Mouse (Mus musculus) thymus, postnatal 36 days (tissue): ENCODE data around the gene Rhox4c.
"Not testable (repeated sequence)": the region's sequence is repeated elsewhere in the genome, so short reads cannot be mapped to it uniquely, and the experiment has no call there.

Experiments used
- DNase-seq, 2 experiments: peaks; one replicate each; pipeline ENCODE4 v3.0.0; 2022; ENCODE audit warnings: mixed read lengths in 2 of 2

Rhox4c gene

DNA sequence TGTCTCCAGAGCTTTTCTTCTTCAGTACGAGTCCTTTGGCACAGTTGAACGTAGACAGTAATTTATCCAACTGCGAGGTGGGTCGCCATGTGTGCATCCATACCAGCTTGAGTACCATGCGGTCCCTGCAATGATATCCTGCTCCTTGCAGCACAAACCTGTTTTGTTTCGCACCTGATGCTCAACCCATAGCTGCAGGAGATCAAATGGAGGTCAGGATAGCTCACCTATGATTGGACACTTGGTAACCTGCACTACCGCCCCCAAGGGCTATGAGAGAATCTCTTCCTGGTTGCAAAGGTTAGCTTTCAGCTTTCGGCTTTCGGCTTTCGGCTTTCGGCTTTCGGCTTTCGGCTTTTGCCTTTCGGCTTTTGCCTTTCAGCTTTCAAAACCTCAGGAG is at the start of gene Rhox4c:
TSS of gene Rhox4c (plus strand) at position 301 of the 400 bp plus-strand sequence.
- DNase-seq: not testable (repeated sequence)

DNA sequence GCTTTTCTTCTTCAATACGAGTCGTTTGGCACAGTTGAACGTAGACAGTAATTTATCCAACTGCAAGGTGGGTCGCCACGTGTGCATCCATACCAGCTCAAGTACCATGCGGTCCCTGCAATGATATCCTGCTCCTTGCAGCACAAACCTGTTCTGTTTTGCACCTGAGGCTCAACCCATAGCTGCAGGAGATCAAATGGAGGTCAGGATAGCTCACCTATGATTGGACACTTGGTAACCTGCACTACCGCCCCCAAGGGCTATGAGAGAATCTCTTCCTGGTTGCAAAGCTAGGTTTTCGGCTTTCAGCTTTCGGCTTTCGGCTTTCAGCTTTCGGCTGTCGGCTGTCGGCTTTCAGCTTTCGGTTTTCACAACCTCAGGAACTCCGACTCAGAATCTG is 47.9 kb upstream of the Rhox4c start, which contains the start of gene Rhox4b:
TSS of gene Rhox4b (plus strand) at position 301 of the 400 bp plus-strand sequence.
- DNase-seq: not testable (repeated sequence)

DNA sequence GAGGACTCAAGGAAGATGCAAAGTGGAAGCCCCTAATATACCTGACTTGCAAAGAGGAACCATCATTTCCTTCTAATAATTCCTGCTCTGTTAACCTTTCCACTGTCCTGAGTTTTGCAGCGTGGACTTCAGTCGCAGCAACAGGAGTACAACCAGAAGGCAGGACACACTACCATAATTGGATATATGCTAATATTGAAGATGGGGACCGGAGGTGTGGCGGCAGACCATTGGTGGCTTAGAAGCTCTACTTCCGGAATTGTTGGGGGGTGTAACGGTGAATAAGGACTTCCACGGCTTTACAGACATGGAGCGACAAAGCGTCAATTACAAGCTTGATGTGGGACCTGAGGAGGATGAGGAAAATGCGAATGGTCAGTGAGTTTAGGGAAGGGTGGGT is 26.8 kb upstream of the Rhox4c start, which contains the start of gene Rhox2c:
TSS of gene Rhox2c (plus strand) at position 301 of the 400 bp plus-strand sequence.
- not testable (repeated sequence) for DNase-seq

DNA sequence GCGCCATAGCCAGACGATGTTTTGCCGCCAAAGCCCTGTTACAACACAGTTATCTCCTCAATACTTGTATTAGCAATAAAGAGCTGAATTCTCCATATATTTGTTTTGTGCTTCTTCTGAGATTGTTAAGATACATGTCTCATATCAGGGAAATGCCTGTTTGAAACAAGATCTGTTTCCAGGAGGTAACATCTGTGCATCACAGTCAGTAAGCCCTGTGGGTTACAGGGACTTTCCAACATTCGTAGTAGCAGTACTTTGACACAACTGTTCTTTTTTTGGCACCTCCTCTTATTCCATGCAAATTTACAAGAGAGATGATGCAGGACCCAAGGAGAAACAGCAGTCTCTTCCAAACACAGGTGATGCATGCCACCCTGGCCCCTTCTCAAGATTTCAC is 21.9 kb upstream of the Rhox4c start, which contains the start of gene Rhox3c:
TSS of gene Rhox3c (plus strand) at position 301 of the 400 bp plus-strand sequence.
- not testable (repeated sequence) for DNase-seq

DNA sequence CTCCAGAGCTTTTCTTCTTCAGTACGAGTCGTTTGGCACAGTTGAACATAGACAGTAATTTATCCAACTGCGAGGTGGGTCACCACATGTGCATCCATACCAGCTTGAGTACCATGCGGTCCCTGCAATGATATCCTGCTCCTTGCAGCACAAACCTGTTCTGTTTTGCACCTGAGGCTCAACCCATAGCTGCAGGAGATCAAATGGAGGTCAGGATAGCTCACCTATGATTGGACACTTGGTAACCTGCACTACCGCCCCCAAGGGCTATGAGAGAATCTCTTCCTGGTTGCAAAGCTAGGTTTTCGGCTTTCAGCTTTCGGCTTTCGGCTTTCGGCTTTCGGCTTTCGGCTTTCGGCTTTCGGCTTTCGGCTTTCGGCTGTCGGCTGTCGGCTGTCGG is 33.9 kb downstream of the Rhox4c start, which contains the start of gene Rhox4d:
TSS of gene Rhox4d (plus strand) at position 301 of the 400 bp plus-strand sequence.
- not testable (repeated sequence) for DNase-seq

DNA sequence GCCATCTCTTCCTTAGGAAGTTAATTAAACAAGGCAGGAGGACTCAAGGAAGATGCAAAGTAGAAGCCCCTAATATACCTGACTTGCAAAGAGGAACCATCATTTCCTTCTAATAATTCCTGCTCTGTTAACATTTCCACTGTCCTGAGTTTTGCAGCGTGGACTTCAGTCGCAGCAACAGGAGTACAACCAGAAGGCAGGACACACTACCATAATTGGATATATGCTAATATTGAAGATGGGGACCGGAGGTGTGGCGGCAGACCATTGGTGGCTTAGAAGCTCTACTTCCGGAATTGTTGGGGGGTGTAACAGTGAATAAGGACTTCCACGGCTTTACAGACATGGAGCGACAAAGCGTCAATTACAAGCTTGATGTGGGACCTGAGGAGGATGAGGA is 50.0 kb downstream of the Rhox4c start, which contains the start of gene Rhox2e:
TSS of gene Rhox2e (plus strand) at position 301 of the 400 bp plus-strand sequence.
- not testable (repeated sequence) for DNase-seq
